Mouse (Mus musculus): ENCODE results near the gene Olfr675. TPM values are rescaled to one million over a fixed set of nuclear protein-coding genes. Genes with fewer than 3 reads are reported as not detected.

Gene Olfr675
- polyA plus RNA-seq, 1 experiment from 2014 or later: not detected

Other genes with a start within 250 kb of the Olfr675 start
- gene Usp17lb, start 185.9 kb downstream of the Olfr675 start, polyA plus RNA-seq (2014; fragmentation: Nextera tagmentation; extraction: Ambion mirVana): not detected in 2 replicates
- gene Usp17la, start 171.5 kb downstream of the Olfr675 start, polyA plus RNA-seq (2014; fragmentation: Nextera tagmentation; extraction: Ambion mirVana): not detected in 2 replicates
- not detected in 2 replicates for gene Olfr665, start 150.4 kb downstream of the Olfr675 start, polyA plus RNA-seq (2014; fragmentation: Nextera tagmentation; extraction: Ambion mirVana)
- gene Olfr666, start 132.5 kb downstream of the Olfr675 start, polyA plus RNA-seq (2014; fragmentation: Nextera tagmentation; extraction: Ambion mirVana): not detected in 2 replicates
- gene Olfr667, start 107.0 kb downstream of the Olfr675 start, polyA plus RNA-seq (2014; fragmentation: Nextera tagmentation; extraction: Ambion mirVana): not detected in 2 replicates
- gene Olfr668, start 100.4 kb downstream of the Olfr675 start, polyA plus RNA-seq (2014; fragmentation: Nextera tagmentation; extraction: Ambion mirVana): not detected in 2 replicates
- not detected in 2 replicates for gene Olfr669, start 94.2 kb downstream of the Olfr675 start, polyA plus RNA-seq (2014; fragmentation: Nextera tagmentation; extraction: Ambion mirVana)
- not detected in 2 replicates for gene Olfr670, start 65.8 kb downstream of the Olfr675 start, polyA plus RNA-seq (2014; fragmentation: Nextera tagmentation; extraction: Ambion mirVana)
- gene Olfr671, start 49.3 kb downstream of the Olfr675 start, polyA plus RNA-seq (2014; fragmentation: Nextera tagmentation; extraction: Ambion mirVana): not detected in 2 replicates
- not detected in 2 replicates for gene Olfr672, start 26.4 kb downstream of the Olfr675 start, polyA plus RNA-seq (2014; fragmentation: Nextera tagmentation; extraction: Ambion mirVana)
- gene Olfr676, start 4.2 kb upstream of the Olfr675 start, polyA plus RNA-seq (2014; fragmentation: Nextera tagmentation; extraction: Ambion mirVana): not detected in 2 replicates
- not detected in 2 replicates for gene Olfr677, start 22.9 kb upstream of the Olfr675 start, polyA plus RNA-seq (2014; fragmentation: Nextera tagmentation; extraction: Ambion mirVana)
- not detected in 2 replicates for gene Olfr678, start 36.0 kb upstream of the Olfr675 start, polyA plus RNA-seq (2014; fragmentation: Nextera tagmentation; extraction: Ambion mirVana)
- not detected in 2 replicates for gene Olfr679, start 52.7 kb upstream of the Olfr675 start, polyA plus RNA-seq (2014; fragmentation: Nextera tagmentation; extraction: Ambion mirVana)
- not detected in 2 replicates for gene Olfr680-ps1, start 64.4 kb upstream of the Olfr675 start, polyA plus RNA-seq (2014; fragmentation: Nextera tagmentation; extraction: Ambion mirVana)
- not detected in 2 replicates for gene Olfr681, start 88.4 kb upstream of the Olfr675 start, polyA plus RNA-seq (2014; fragmentation: Nextera tagmentation; extraction: Ambion mirVana)
- not detected in 2 replicates for gene Olfr683, start 118.6 kb upstream of the Olfr675 start, polyA plus RNA-seq (2014; fragmentation: Nextera tagmentation; extraction: Ambion mirVana)
- not detected in 2 replicates for gene Olfr684, start 135.2 kb upstream of the Olfr675 start, polyA plus RNA-seq (2014; fragmentation: Nextera tagmentation; extraction: Ambion mirVana)
- gene Olfr685, start 157.6 kb upstream of the Olfr675 start, polyA plus RNA-seq (2014; fragmentation: Nextera tagmentation; extraction: Ambion mirVana): not detected in 2 replicates
- gene Olfr686, start 179.0 kb upstream of the Olfr675 start, polyA plus RNA-seq (2014; fragmentation: Nextera tagmentation; extraction: Ambion mirVana): not detected in 2 replicates